Mouse (Mus musculus) heart, postnatal 25 days (tissue): ENCODE results near the gene Gcsam. TPM values are rescaled to one million over a fixed set of nuclear protein-coding genes. Genes with fewer than 3 reads are reported as not detected.

Experiments used
- DNase-seq: peaks from one replicate; pipeline ENCODE4 v3.0.0; 2022; ENCODE audit warnings: low spot score
- intact Hi-C: fragments of 180-260 bp; cut with DNase I; formaldehyde crosslinking; loops from one replicate; pipeline ENCODE4 v1.15.1; 2025
- total RNA-seq, 2 experiments: library from RNA; stranded (reverse); gene quantifications; 2 replicates each; pipeline ENCODE4 v1.2.3; 2021

Gcsam gene
- total RNA-seq = not detected

DNA sequence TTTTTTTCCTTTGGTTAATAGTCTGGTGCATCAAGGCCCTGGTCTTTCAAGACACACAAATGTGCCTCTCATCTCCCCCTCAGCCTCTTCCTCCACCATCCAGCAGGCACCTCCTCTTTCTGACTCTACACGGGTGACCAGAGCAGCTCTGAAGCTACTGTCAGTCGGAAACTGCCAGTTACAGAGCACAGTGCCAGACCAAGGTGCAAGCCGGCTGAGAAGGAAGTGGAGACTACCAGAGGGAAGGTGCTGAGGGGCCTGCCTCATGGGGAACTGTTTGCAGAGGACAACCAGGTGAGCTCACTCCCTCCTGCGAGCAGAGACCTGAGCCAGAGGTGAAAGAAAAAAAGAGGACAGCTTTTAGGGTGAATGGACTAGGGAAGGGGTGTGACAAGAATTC, at the start of gene Gcsam:
Gene Gcsam, plus strand, starts transcription at position 114 of the 400 bp plus-strand sequence.
- no peak for DNase-seq
- intact Hi-C loops = no loop called here

- intact Hi-C loops = no loop called here
- no peak for DNase-seq
Measured at GRCm38 (mm10) chr16:45561747-45562146, 48.4 kb upstream of the Gcsam start.

DNA sequence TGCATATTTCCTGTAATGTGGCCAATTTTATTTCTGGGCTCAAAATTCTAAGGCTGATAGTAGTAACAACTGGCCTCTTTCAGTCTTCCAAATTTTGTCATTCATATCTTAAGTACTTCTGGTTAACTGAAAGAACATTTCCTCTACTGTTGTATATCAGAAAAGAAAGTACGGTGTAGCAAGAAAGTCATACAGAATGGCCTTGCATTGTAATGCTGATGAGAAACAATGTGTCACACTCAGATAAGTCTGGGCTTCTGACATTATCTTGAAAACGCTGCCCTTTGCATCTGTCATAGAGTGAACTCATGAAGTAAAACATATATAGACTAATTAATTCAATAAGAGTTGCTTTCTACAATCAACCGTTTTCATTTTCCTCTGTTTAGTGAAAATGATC, 37.9 kb upstream of the Gcsam start:
- intact Hi-C loops = no loop called here
- DNase-seq = no peak

- intact Hi-C loops = no loop called here
- DNase-seq = no peak
Measured at GRCm38 (mm10) chr16:45579883-45580282, 30.3 kb upstream of the Gcsam start.

GRCm38 (mm10) chr16:45582512-45582911, 27.7 kb upstream of the Gcsam start:
- intact Hi-C loops = no loop called here
- no peak for DNase-seq

GRCm38 (mm10) chr16:45593656-45594055, 16.5 kb upstream of the Gcsam start:
- intact Hi-C loops = loop anchor here (10.0 kb wide), 1 partner anchor 159 kb away; no protein-coding TSS in a partner anchor
- no peak for DNase-seq

- DNase-seq = no peak
- intact Hi-C loops = loop anchor here (10.0 kb wide), 1 partner anchor 161 kb away; no protein-coding TSS in a partner anchor
Measured at GRCm38 (mm10) chr16:45595494-45595893, 14.7 kb upstream of the Gcsam start.

GRCm38 (mm10) chr16:45608481-45608954, 1.7 kb upstream of the Gcsam start:
- DNase-seq = no peak
- intact Hi-C loops = loop anchor here (5.0 kb wide), 2 partner anchors 326 to 416 kb away; no protein-coding TSS in a partner anchor

- DNase-seq = no peak
- intact Hi-C loops = loop anchor here (5.0 kb wide), 2 partner anchors 327 to 417 kb away; no protein-coding TSS in a partner anchor
Measured at GRCm38 (mm10) chr16:45609300-45609699, 880 bp upstream of the Gcsam start.

GRCm38 (mm10) chr16:45613247-45613646, 3.1 kb downstream of the Gcsam start:
- no peak for DNase-seq
- intact Hi-C loops = no loop called here

GRCm38 (mm10) chr16:45615944-45616343, 5.8 kb downstream of the Gcsam start:
- no peak for DNase-seq

DNA sequence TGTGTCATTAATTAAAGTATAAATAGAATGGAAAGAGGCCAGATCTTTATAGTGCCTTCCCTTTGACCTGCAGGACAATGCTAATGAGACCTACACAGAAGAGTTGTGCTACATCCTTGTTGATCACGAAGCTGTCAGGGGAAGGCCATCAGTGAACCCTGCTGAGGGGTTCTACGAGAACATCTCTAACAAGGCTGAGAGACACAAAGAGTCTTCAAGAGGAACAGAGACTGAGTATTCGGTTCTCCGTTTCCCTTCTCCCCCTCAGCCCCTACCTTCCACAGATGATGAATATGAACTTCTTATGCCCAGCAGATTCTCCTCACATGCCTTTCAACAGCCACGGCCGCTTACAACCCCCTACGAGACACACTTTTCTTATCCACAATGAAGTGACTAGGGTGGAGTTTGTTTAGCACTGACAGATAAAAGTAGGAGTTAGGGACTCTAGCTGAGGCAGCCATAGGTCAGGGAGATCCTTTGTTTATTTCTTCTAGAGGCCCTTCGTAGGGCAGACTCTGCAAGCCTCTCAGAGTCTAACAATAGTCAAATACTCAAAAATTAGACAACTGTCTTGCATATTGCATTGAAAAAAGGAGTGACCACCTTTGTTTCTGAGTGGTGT, 9.7 kb downstream of the Gcsam start:
- intact Hi-C loops = no loop called here

More at GRCm38 (mm10) chr16:45615944-45616343, 5.8 kb downstream of the Gcsam start:
- intact Hi-C loops = no loop called here

GRCm38 (mm10) chr16:45623230-45623629, 13.1 kb downstream of the Gcsam start:
- intact Hi-C loops = no loop called here
- no peak for DNase-seq

More for the DNA sequence above, 9.7 kb downstream of the Gcsam start:
- no peak for DNase-seq

GRCm38 (mm10) chr16:45624791-45625190, 14.6 kb downstream of the Gcsam start:
- intact Hi-C loops = no loop called here
- no peak for DNase-seq

GRCm38 (mm10) chr16:45625342-45625741, 15.2 kb downstream of the Gcsam start:
- DNase-seq = no peak
- intact Hi-C loops = no loop called here

- intact Hi-C loops = loop anchor here (2.0 to 5.0 kb wide), 3 partner anchors 212 to 433 kb away; no protein-coding TSS in a partner anchor
Measured at GRCm38 (mm10) chr16:45629497-45630105, 19.4 kb downstream of the Gcsam start.

GRCm38 (mm10) chr16:45630347-45630960, 20.3 kb downstream of the Gcsam start:
- DNase-seq = no peak
- intact Hi-C loops = loop anchor here (2.0 to 5.0 kb wide), 3 partner anchors 213 to 434 kb away; no protein-coding TSS in a partner anchor

More at GRCm38 (mm10) chr16:45629497-45630105, 19.4 kb downstream of the Gcsam start:
- no peak for DNase-seq

DNA sequence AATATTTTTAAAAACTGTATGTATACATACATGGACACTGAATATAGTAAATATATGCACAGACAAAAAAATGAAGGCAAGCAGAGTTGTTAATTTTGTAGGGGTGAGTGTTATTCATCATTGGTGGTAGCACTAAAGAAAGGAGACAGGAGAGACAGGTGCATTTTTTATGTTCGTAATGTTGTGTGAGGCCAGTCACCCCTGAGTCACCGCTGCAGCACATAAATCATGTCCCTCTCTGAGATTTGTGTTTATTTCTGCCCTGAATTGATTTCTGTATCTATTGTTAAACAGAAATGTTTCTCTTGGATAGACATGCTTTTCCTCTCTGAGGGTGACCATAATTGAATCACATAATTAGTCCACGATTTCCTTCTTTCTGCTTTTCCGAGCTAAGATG, 22.2 kb downstream of the Gcsam start:
- intact Hi-C loops = loop anchor here (5.0 kb wide), 2 partner anchors 215 to 350 kb away; no protein-coding TSS in a partner anchor
- DNase-seq = no peak

DNA sequence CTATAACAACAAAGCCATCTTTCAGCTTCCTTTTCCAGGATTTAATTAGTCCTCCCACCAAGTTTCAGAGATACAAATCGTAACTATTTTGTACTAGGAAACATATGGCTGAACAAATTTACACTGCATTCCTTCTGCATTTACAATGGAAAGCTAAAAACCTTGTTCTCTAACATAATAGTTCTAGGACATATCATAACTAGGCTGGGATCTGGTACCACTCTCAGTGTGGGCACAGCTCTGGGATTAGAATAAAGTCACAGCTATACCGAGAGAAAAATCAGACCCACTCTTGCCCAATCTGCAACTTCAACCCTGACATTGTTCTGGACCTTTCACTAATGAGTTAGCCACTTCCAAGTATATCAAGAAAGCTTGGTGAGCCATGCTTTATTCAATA, 25.6 kb downstream of the Gcsam start:
- DNase-seq = no peak
- intact Hi-C loops = no loop called here

DNA sequence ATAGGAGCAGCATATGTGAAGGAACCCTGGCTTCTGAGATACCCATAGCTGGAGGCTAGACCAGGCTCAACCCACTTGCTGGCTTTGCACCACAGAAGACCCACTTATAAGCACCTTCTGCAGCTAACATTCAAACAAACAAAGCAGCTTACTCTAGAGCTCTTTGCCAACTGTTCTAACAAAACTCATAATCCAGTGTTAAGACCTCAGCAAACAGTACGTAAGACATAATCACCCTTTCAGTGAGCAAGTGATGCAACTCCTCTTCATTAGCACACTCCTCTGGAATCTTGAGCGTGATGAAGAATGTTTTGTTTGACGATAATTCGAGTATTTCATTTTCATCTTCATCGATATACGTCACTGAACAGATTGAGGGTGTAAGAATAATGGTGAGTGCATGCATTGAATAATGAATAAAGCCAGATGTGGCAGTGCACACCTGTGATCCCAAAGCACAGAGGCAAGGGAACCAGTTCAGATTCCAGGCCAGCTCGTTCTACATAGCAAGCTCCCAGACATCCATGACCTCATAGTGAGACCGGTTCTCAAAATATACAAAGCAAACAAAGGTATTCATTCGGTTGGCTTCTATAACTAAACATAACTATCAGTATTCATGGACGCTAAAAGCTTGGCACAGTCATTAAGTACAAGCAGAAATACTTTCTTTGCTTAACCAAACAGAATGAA, 30.0 kb downstream of the Gcsam start:
- DNase-seq = no peak
- intact Hi-C loops = no loop called here
